14 mouse cellular contexts compared by ENCODE assay signal in genomic region chr16:24991059-24991541, GRCm38 (mm10).
DNase-seq lines count a peak whose midpoint lies in the region; ATAC-seq and TF ChIP-seq lines count a peak whose summit lies in the region.
"Had no signal": no experiment of that assay in that cellular context is flagged by ENCODE, and none has a peak within 500 bp of the region (broad histone marks: within the 10 kb centered on the region; RNA-seq: fewer than 3 reads in every experiment).

No protein-coding gene starts in this region.

- no peak for TF ChIP-seq EP300 in stomach, postnatal 0 days (optimal IDR thresholded peaks at IDR 0.05)

- TF ChIP-seq CTCF in stomach, postnatal 0 days (IDR thresholded peaks at IDR 0.05; ENCODE audit: low read depth) = no peak

- peak; percentile 36 for DNase-seq in layer of hippocampus, adult 11-12 months (ENCODE audit: low spot score)
- no peak for DNase-seq in layer of hippocampus, adult 9-10 months (ENCODE audit: low spot score)
- DNase-seq in cerebellum, postnatal 36 days = peak; percentile 48 to 57
- DNase-seq in left cerebral cortex, adult 9 months (ENCODE audit: low spot score in 2 of 2) = peak; percentile 10 to 61
- no peak for DNase-seq in stomach, postnatal 0 days (ENCODE audit: low spot score)
- DNase-seq in spleen, adult 12 weeks (ENCODE audit: low spot score) = no peak
- DNase-seq in gastrocnemius, adult 18-20 months (ENCODE audit: low spot score) = no peak
- no peak for DNase-seq in embryo, embryonic 11 days
- DNase-seq: kidney, postnatal 36 days; liver, embryonic 13.5 days had no signal

- no peak overlapping the region for H3K4me3 ChIP-seq in stomach, postnatal 0 days (ENCODE audit: low read depth, low read length)
- H3K4me3 ChIP-seq: embryonic facial prominence, embryonic 13.5 days; liver, embryonic 13.5 days; neural tube, embryonic 15.5 days had no signal

- H3K4me1 ChIP-seq in stomach, postnatal 0 days (replicated peaks; ENCODE audit: control insufficient read depth, insufficient read depth) = no peaks in the 10 kb centered on the region
- H3K4me1 ChIP-seq: liver, embryonic 13.5 days; neural tube, embryonic 15.5 days had no signal

- no peaks in the 10 kb centered on the region for H3K27me3 ChIP-seq in stomach, postnatal 0 days (ENCODE audit: control insufficient read depth, insufficient read depth, low read length)
- H3K27me3 ChIP-seq: embryonic facial prominence, embryonic 13.5 days; liver, embryonic 13.5 days; neural tube, embryonic 15.5 days had no signal

- no peak for ATAC-seq in stomach, postnatal 0 days (ENCODE audit: low FRiP score, low TSS enrichment)
- ATAC-seq: inflammation-experienced regulatory T-cells, adult 6 months had no signal

- WGBS in stomach, postnatal 0 days = 75% methylated on average over 10 of the region's 10 CpGs

- H3K36me3 ChIP-seq in stomach, postnatal 0 days (ENCODE audit: control insufficient read depth, insufficient read depth, low read length) = no peaks in the 10 kb centered on the region
- H3K36me3 ChIP-seq: embryonic facial prominence, embryonic 13.5 days; liver, embryonic 13.5 days; neural tube, embryonic 15.5 days had no signal

- no peak overlapping the region for H3K9ac ChIP-seq in stomach, postnatal 0 days (ENCODE audit: low read length)
- H3K9ac ChIP-seq: embryonic facial prominence, embryonic 13.5 days; liver, embryonic 13.5 days; neural tube, embryonic 15.5 days had no signal

- peak overlapping the region; percentile 81; the same call in 1 of the 2 replicates for H3K27ac ChIP-seq in stomach, postnatal 0 days (replicated peaks)
- H3K27ac ChIP-seq: embryonic facial prominence, embryonic 13.5 days; liver, embryonic 13.5 days; neural tube, embryonic 15.5 days had no signal

- no peak overlapping the region for H3K4me2 ChIP-seq in stomach, postnatal 0 days (replicated peaks; ENCODE audit: low read depth)
- H3K4me2 ChIP-seq: embryonic facial prominence, embryonic 13.5 days; heart, embryonic 11.5 days; liver, embryonic 13.5 days; neural tube, embryonic 15.5 days had no signal

- no peaks in the 10 kb centered on the region for H3K9me3 ChIP-seq in stomach, postnatal 0 days (ENCODE audit: control insufficient read depth, low read length)
- H3K9me3 ChIP-seq: embryonic facial prominence, embryonic 13.5 days; liver, embryonic 13.5 days; neural tube, embryonic 15.5 days had no signal

Comparison
In these comparisons a context has a peak if more than half of its experiments do, and no peak if none do; other contexts are left out.
1. DNase-seq: peak in layer of hippocampus, adult 11-12 months (single experiment), cerebellum, postnatal 36 days (2 of 2) and left cerebral cortex, adult 9 months (2 of 2); none in layer of hippocampus, adult 9-10 months (single experiment), stomach, postnatal 0 days (single experiment), spleen, adult 12 weeks (single experiment), gastrocnemius, adult 18-20 months (single experiment) and embryo, embryonic 11 days (single experiment).